Mouse (Mus musculus): ENCODE data around the gene Rnf185.

Rnf185 gene

GRCm38 (mm10) chr11:3452167-3452639 is at the start of gene Rnf185:
Gene Rnf185 (minus strand): TSS chr11:3452363.
- DNase-seq (ENCODE audit: low spot score), result peak; percentile 96

- no peak for DNase-seq (ENCODE audit: low spot score)
These were observed 45.1 kb upstream of the Rnf185 start for GRCm38 (mm10) chr11:3497296-3497695.

GRCm38 (mm10) chr11:3496756-3497155 is 44.6 kb upstream of the Rnf185 start:
- no peak for DNase-seq (ENCODE audit: low spot score)

- no peak for DNase-seq (ENCODE audit: low spot score)
These were observed 43.3 kb upstream of the Rnf185 start for GRCm38 (mm10) chr11:3495496-3495895.

GRCm38 (mm10) chr11:3494857-3495256 is 42.7 kb upstream of the Rnf185 start:
- DNase-seq (ENCODE audit: low spot score), result no peak

- no peak for DNase-seq (ENCODE audit: low spot score)
These were observed 40.6 kb upstream of the Rnf185 start for GRCm38 (mm10) chr11:3492748-3493147.

- DNase-seq (ENCODE audit: low spot score), result no peak
These were observed 36.9 kb upstream of the Rnf185 start for GRCm38 (mm10) chr11:3489036-3489435.

- no peak for DNase-seq (ENCODE audit: low spot score)
These were observed 35.9 kb upstream of the Rnf185 start, which contains the start of gene Pla2g3 for GRCm38 (mm10) chr11:3487952-3488570. Gene Pla2g3 (plus strand): TSS chr11:3488284.

- no peak for DNase-seq (ENCODE audit: low spot score)
These were observed 34.2 kb upstream of the Rnf185 start for GRCm38 (mm10) chr11:3486349-3486748.

GRCm38 (mm10) chr11:3483980-3484642 is 31.9 kb upstream of the Rnf185 start:
- peak; percentile 72 for DNase-seq (ENCODE audit: low spot score)

GRCm38 (mm10) chr11:3475489-3475888 is 23.3 kb upstream of the Rnf185 start:
- DNase-seq (ENCODE audit: low spot score), result no peak

GRCm38 (mm10) chr11:3474480-3475115 is 22.4 kb upstream of the Rnf185 start:
- DNase-seq (ENCODE audit: low spot score), result peak; percentile 28

- DNase-seq (ENCODE audit: low spot score), result peak; percentile 88
These were observed 20.3 kb upstream of the Rnf185 start for GRCm38 (mm10) chr11:3472484-3472883.

- DNase-seq (ENCODE audit: low spot score), result no peak
These were observed 19.3 kb upstream of the Rnf185 start for GRCm38 (mm10) chr11:3471448-3471850.

- no peak for DNase-seq (ENCODE audit: low spot score)
These were observed 10.7 kb upstream of the Rnf185 start for GRCm38 (mm10) chr11:3462846-3463245.

GRCm38 (mm10) chr11:3459105-3459468 is 6.9 kb upstream of the Rnf185 start:
- DNase-seq (ENCODE audit: low spot score), result no peak

GRCm38 (mm10) chr11:3458428-3459104 is 6.4 kb upstream of the Rnf185 start:
- DNase-seq (ENCODE audit: low spot score), result no peak

GRCm38 (mm10) chr11:3456354-3456753 is 4.2 kb upstream of the Rnf185 start:
- peak; percentile 66 for DNase-seq (ENCODE audit: low spot score)

- no peak for DNase-seq (ENCODE audit: low spot score)
These were observed 2.3 kb upstream of the Rnf185 start for GRCm38 (mm10) chr11:3454506-3454905.

- DNase-seq (ENCODE audit: low spot score), result no peak
These were observed 1.3 kb upstream of the Rnf185 start for GRCm38 (mm10) chr11:3453467-3453866.

- DNase-seq (ENCODE audit: low spot score), result no peak
These were observed 606 bp upstream of the Rnf185 start for GRCm38 (mm10) chr11:3452769-3453168.

GRCm38 (mm10) chr11:3451701-3452163 is 431 bp downstream of the Rnf185 start:
- DNase-seq (ENCODE audit: low spot score), result no peak
